Mouse (Mus musculus) midbrain, embryonic 10.5 days (tissue): ENCODE measurements around the gene Sms. TPM values are rescaled to one million over a fixed set of nuclear protein-coding genes. Genes with fewer than 3 reads are reported as not detected.
A peak's percentile ranks its signal among the peaks of the same experiment; 100 is the strongest.

Experiments used
- DNase-seq: peaks from one replicate; pipeline ENCODE4 v3.0.0-alpha.2; 2017; ENCODE audit warnings: low spot score
- H3K27ac ChIP-seq: fragments of 300-500 bp; sonication (generic); replicated peaks from 2 replicates; pipeline ENCODE4 v1.5.1; 2016; ENCODE audit warnings: mild to moderate bottlenecking
- H3K27me3 ChIP-seq: fragments of 300-500 bp; sonication (generic); 2 replicates; pipeline ENCODE4 v1.6.1; 2016; ENCODE audit warnings: low read depth, mild to moderate bottlenecking; ENCODE audit not compliant: poor library complexity, severe bottlenecking
- H3K36me3 ChIP-seq: fragments of 300-500 bp; sonication (generic); 2 replicates; pipeline ENCODE4 v1.6.1; 2016; ENCODE audit warnings: mild to moderate bottlenecking, moderate library complexity
- H3K4me1 ChIP-seq: fragments of 300-500 bp; sonication (generic); 2 replicates; pipeline ENCODE4 v1.6.1; 2016
- H3K4me3 ChIP-seq: fragments of 300-500 bp; sonication (generic); 2 replicates; pipeline ENCODE4 v1.5.1; 2016; ENCODE audit warnings: mild to moderate bottlenecking, moderate library complexity
- H3K9me3 ChIP-seq: fragments of 300-500 bp; sonication (generic); replicated peaks from 2 replicates; pipeline ENCODE4 v1.6.1; 2016; ENCODE audit warnings: mild to moderate bottlenecking
- WGBS: fragments of 180-500 bp; shearing (Covaris S2); methylation state at CpG from one replicate; pipeline ENCODE4 v1.1.7; 2016; 5-methylcytosine and 5-hydroxymethylcytosine counted together
- polyA plus RNA-seq: library from polyadenylated mRNA; unstranded; fragments of >200 nt; fragmentation: Nextera tagmentation; extraction: Ambion mirVana; gene quantifications from 2 replicates; pipeline ENCODE4 v1.2.1, GENCODE M21; 2016

Sms gene
- polyA plus RNA-seq, 1 experiment from 2014 or later, result 102 TPM

- H3K27ac ChIP-seq, result no peak overlapping the region
- WGBS, result 87% methylated on average over 2 of the region's 2 CpGs
- H3K9me3 ChIP-seq, result no peaks in the 10 kb centered on the region
- H3K36me3 ChIP-seq, result no peaks in the 10 kb centered on the region
- DNase-seq, result no peak
- H3K4me3 ChIP-seq, result no peak overlapping the region
- no peaks in the 10 kb centered on the region for H3K27me3 ChIP-seq
- H3K4me1 ChIP-seq, result no peaks in the 10 kb centered on the region
Measured at GRCm38 (mm10) chrX:157481860-157482259, 10.2 kb downstream of the Sms start.

GRCm38 (mm10) chrX:157477328-157477727 lies 14.8 kb downstream of the Sms start:
- Histone ChIP-seq H3K27me3 (no peaks in the 10 kb centered on the region), H3K4me1 (no peaks in the 10 kb centered on the region), H3K36me3 (no peaks in the 10 kb centered on the region), H3K4me3 (no peak overlapping the region), H3K9me3 (no peaks in the 10 kb centered on the region), H3K27ac (no peak overlapping the region)
- WGBS, result 87% methylated on average over 3 of the region's 3 CpGs
- DNase-seq, result no peak

DNA sequence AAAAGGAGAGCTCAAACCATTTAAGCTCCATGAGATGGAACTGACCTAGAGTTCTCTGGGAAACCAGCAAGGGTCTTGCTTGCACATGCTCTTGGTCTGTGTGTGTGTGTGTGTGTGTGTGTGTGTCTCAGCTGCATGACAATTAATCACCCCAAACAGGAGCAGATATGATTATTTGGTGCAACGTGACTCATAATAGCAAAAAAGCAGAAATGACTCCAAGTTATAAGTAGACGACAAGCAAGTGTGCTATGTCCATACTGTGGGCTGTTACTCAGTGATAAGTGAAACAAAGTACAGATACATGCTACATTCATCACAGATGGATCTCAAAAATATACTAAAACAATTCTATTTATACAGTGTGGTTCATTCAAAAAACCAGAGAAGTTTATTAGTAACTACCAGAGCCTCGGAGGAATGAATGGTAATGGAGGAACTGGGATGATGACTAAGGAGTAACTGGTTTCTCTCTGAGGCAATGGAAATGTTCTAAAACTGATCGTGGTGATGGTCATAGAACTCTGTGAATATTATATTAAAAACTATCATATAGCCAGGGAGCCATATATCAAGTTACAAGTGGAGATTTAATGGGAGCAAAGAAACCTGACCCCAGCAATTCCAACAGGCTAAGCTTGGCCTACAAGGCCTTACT lies 15.8 kb downstream of the Sms start:
- H3K9me3 ChIP-seq, result no peaks in the 10 kb centered on the region
- no peaks in the 10 kb centered on the region for H3K36me3 ChIP-seq
- no peak overlapping the region for H3K4me3 ChIP-seq
- WGBS, result 86% methylated on average over 4 of the region's 4 CpGs
- H3K27ac ChIP-seq, result no peak overlapping the region
- DNase-seq, result no peak
- no peaks in the 10 kb centered on the region for H3K4me1 ChIP-seq
- no peaks in the 10 kb centered on the region; the same call in 1 of the 2 replicates for H3K27me3 ChIP-seq

DNA sequence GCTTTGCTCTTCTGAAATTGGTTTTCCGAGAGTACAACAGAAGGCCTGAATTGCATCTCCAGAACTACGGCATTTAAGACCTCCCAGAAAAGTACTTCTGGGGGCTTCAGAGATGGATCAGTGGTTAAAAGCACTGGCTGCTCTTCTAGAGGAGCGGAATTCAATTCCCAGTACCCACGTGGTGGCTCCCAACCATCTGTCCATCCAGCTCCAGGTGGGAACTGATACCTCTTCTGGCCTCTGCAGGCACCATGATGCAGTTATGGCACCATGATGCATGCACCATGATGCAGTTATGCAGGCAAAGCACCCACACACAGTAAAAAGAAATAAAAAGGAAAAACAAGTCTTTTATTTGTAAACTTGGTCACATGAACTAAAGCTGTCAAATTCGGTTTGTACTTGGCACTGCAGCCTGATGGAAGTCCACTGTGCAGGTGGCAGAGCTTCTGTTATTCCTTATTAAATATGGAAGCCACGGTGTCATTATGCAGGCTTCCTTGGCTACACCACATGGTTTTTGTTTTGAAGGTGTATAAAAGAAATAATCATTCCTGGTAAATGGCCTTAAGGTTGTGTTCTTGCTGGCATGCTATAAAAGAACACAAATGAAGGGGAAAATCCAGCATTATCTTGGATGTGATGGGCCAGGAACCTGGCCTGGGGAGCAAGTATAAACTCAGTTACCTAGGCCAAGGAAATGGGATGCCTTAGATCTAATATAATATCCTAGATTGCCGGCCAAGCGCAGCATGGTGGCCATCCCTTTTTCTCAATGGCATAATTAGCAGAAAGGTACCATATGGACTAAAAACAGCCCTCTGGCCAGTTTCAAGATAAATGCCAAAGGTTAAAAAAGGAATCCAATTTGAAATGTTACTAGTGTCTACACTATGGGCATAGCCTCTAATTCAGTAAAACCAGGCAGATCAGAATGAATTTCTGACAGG lies 20.1 kb downstream of the Sms start:
- DNase-seq, result no peak
- Histone ChIP-seq H3K36me3 (peaks cover 14% of the 10 kb centered on the region), H3K4me1 (no peaks in the 10 kb centered on the region), H3K4me3 (no peak overlapping the region), H3K9me3 (no peaks in the 10 kb centered on the region), H3K27ac (no peak overlapping the region), H3K27me3 (no peaks in the 10 kb centered on the region; the same call in 1 of the 2 replicates)
- 83% methylated on average over 8 of the region's 8 CpGs for WGBS

DNA sequence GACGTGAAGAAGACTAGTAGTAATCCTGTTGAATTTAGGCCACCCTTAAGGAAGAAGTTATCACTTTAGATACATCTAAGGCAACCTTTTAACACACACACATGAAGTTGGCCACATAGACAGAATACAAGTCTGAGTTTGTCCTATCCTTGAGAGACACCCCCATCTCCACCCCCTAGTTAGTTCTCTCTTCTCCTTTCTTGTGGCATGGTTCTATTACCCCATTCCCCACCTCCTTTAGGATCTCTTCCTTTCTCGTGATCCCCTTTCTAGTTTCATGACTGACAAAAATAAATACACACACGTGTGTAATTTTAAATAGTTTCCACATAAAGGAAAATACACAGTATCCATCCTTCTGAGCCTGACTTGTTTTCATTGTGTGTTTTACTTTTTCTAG lies 23.3 kb downstream of the Sms start:
- Histone ChIP-seq H3K9me3 (no peaks in the 10 kb centered on the region), H3K27ac (no peak overlapping the region), H3K27me3 (no peaks in the 10 kb centered on the region; the same call in 1 of the 2 replicates), H3K36me3 (peaks cover 32% of the 10 kb centered on the region), H3K4me3 (no peak overlapping the region), H3K4me1 (no peaks in the 10 kb centered on the region)
- DNase-seq, result no peak
- 89% methylated on average over 3 of the region's 3 CpGs for WGBS

GRCm38 (mm10) chrX:157468055-157468454 lies 24.0 kb downstream of the Sms start:
- 84% methylated on average over 2 of the region's 2 CpGs for WGBS
- no peak for DNase-seq
- Histone ChIP-seq H3K27me3 (no peaks in the 10 kb centered on the region; the same call in 1 of the 2 replicates), H3K36me3 (peaks cover 32% of the 10 kb centered on the region), H3K4me3 (no peak overlapping the region), H3K27ac (no peak overlapping the region), H3K9me3 (no peaks in the 10 kb centered on the region), H3K4me1 (no peaks in the 10 kb centered on the region)

GRCm38 (mm10) chrX:157465949-157466348 lies 26.1 kb downstream of the Sms start:
- peaks cover 39% of the 10 kb centered on the region for H3K36me3 ChIP-seq
- 91% methylated on average over 1 of the region's 1 CpGs for WGBS

DNA sequence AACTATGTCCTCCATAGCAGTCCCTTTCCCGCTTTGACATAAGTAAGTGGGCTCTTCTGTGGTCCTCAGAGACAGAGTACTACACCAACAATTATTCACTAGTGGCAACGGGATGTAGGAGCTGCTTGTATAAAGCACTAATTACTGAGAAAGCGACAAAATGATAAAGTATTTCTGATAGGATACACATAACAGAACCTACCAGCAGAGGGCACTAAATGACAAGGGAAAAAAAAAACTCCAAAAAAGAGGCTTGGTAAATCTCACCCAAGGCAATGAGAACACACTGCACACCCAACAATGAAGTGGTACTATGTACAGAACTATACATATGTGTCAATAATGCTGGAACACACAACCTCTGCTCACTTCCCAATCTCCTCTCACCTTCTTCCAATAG lies 29.4 kb downstream of the Sms start:
- no peak for DNase-seq
- Histone ChIP-seq H3K27me3 (no peaks in the 10 kb centered on the region), H3K27ac (no peak overlapping the region), H3K4me3 (no peak overlapping the region), H3K36me3 (peaks cover 49% of the 10 kb centered on the region), H3K4me1 (no peaks in the 10 kb centered on the region), H3K9me3 (no peaks in the 10 kb centered on the region)
- WGBS, result 86% methylated on average over 3 of the region's 3 CpGs

More at GRCm38 (mm10) chrX:157465949-157466348, 26.1 kb downstream of the Sms start:
- H3K4me1 ChIP-seq, result no peaks in the 10 kb centered on the region
- H3K4me3 ChIP-seq, result no peak overlapping the region
- H3K9me3 ChIP-seq, result no peaks in the 10 kb centered on the region
- H3K27ac ChIP-seq, result no peak overlapping the region
- H3K27me3 ChIP-seq, result no peaks in the 10 kb centered on the region
- no peak for DNase-seq

DNA sequence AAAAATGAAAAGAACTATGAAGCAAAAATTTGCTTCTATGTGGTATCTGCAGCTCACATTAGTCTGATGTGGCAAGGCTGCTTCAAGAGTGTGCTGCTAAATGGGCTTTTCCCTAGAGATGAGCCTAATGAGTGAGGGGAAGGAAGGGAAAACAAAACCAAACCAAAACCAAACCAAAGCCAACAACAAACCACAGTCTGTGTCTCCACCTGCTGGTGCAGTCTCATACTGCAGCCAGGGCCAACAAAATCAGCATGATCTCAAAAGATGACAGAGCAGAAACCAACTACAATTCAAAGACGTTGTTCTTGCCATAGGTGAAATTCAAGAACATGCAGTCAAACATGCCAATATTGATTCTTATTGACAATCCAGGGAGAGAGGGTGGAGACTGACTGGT lies 37.7 kb downstream of the Sms start:
- 72% methylated on average over 1 of the region's 1 CpGs for WGBS
- no peaks in the 10 kb centered on the region for H3K4me1 ChIP-seq
- H3K4me3 ChIP-seq, result no peak overlapping the region
- H3K27me3 ChIP-seq, result no peaks in the 10 kb centered on the region
- H3K36me3 ChIP-seq, result peaks cover 44% of the 10 kb centered on the region
- peak; percentile 25 for DNase-seq
- H3K9me3 ChIP-seq, result no peaks in the 10 kb centered on the region
- H3K27ac ChIP-seq, result no peak overlapping the region

DNA sequence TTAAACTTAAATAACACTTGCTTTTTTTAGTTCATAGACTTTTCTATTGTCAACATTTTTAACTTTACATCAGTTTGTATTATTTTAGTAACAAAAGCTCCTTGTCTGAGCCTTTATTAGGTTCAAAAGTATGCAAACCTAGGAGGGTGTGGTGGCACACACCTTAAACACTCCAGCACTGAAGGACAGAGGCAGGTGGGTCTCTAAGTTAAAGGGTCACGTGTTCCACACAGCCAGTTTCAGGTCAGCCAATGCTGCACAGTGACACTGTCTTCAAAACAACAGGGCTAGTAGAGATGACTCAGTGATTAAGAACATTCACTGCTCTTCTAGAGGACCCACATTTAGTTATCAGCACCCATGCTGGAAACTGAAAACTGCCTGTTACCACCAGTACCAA lies 43.1 kb downstream of the Sms start:
- Histone ChIP-seq H3K4me1 (no peaks in the 10 kb centered on the region), H3K27ac (no peak overlapping the region), H3K9me3 (no peaks in the 10 kb centered on the region), H3K4me3 (no peak overlapping the region), H3K27me3 (peaks cover 7% of the 10 kb centered on the region; the same call in 1 of the 2 replicates), H3K36me3 (peaks cover 32% of the 10 kb centered on the region; the same call in 1 of the 2 replicates)
- DNase-seq, result no peak
- WGBS, result 75% methylated on average over 1 of the region's 1 CpGs

DNA sequence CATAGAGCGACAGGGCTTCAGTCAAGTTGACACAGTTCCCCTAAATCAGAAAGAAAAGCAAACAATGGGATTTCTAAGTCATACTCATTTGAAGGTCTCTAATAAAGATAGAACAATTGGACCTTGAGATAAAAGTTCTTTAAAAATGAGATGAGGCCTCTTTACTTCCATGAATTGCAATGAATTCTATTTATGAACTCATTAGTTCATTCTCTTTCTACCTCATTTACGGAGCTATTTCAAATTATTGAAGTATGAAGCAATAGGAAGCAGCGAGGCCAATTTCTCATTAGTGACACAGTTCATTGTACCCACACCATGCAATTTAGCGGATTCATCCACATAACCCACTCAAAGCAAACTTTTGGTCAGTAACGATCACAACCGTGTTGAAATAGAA lies 44.7 kb downstream of the Sms start:
- Histone ChIP-seq H3K36me3 (peaks cover 36% of the 10 kb centered on the region), H3K4me1 (no peaks in the 10 kb centered on the region), H3K27ac (no peak overlapping the region), H3K27me3 (peaks cover 13% of the 10 kb centered on the region; the same call in 1 of the 2 replicates), H3K4me3 (no peak overlapping the region), H3K9me3 (no peaks in the 10 kb centered on the region)
- DNase-seq, result no peak
- 84% methylated on average over 6 of the region's 6 CpGs for WGBS

DNA sequence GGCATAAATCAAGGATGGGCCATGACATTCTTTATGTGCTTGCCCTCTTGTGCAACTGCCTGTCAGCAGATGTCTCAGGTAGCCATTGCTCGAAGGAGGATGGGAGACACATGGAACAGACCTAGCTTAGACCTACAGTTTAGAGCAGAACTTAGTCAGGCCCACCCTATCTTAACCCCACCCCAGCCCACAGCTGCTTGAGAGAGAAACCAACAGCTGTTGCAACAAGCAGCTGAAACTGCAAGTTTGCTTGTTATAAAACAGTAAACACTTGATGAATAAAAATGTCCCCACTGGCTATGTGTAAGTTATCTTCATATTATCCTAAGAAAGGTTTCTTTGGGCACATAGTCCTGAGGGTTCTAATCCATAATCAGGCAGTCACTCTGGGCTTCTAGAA lies 57.3 kb downstream of the Sms start:
- WGBS, result 86% methylated on average over 1 of the region's 1 CpGs
- H3K9me3 ChIP-seq, result no peaks in the 10 kb centered on the region
- H3K4me1 ChIP-seq, result no peaks in the 10 kb centered on the region
- H3K36me3 ChIP-seq, result no peaks in the 10 kb centered on the region
- no peak overlapping the region for H3K27ac ChIP-seq
- 0 out of 2 replicates have a peak, but pooled peaks cover 8% of the 10 kb centered on the region for H3K27me3 ChIP-seq
- no peak overlapping the region for H3K4me3 ChIP-seq
- no peak for DNase-seq

DNA sequence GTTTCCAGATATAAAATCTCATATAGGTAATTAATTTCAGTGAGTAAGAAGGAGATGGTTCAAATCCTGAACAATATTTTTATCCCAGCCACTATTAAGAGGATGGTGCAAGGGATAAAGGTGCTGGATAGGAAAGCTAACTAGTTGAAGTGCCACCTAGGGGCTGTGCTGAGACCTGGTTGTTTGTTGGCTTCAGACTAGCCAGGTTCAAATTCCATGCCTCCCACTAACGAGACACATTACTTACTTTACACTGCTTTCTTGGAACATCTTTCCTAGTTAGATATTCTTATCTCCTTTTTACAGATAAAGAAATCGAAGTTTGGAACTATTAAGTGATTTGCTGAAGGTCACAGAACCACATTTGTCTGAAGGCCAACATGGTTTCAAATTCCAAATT lies 72.6 kb downstream of the Sms start:
- H3K36me3 ChIP-seq, result no peaks in the 10 kb centered on the region
- DNase-seq, result no peak
- H3K9me3 ChIP-seq, result no peaks in the 10 kb centered on the region
- 72% methylated on average over 2 of the region's 2 CpGs for WGBS
- H3K4me1 ChIP-seq, result no peaks in the 10 kb centered on the region
- H3K27ac ChIP-seq, result no peak overlapping the region
- no peak overlapping the region for H3K4me3 ChIP-seq
- no peaks in the 10 kb centered on the region for H3K27me3 ChIP-seq
